Mouse (Mus musculus): ENCODE data around the gene Tshz3. TPM values are rescaled to one million over a fixed set of nuclear protein-coding genes. Genes with fewer than 3 reads are reported as not detected.

Gene Tshz3
- polyA plus RNA-seq, 1 experiment, result 2.2 TPM

DNA sequence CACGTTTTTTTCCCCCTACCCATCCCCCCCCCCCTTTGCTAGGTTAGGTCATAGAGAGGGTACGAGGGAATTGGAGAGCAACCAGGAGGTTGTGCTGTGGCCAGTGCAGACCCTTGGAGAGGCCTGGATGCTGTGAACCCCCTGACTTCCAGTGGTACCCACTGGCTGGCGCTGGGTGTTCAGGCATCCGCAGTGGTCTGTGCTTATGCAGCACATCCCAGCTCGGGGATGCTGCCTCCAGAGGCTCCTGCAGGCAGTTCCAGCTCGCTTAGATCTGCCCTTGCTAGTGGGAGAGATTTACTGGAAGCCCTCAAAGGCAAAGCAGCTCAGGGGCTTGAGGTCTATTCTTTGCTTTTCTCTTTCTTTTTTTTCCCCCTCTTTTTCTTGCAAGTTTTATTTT, 19.3 kb downstream of the Tshz3 start:
- Histone ChIP-seq H3K36me3 (ENCODE audit: control insufficient read depth, insufficient read depth, low read length) (no peaks in the 10 kb centered on the region), H3K27ac (ENCODE audit: insufficient read depth, low read depth, low read length) (no peak overlapping the region), H3K4me3 (ENCODE audit: low read depth, low read length) (no peak overlapping the region), H3K4me1 (ENCODE audit: control insufficient read depth, insufficient read depth, insufficient read length, low read length) (no peaks in the 10 kb centered on the region), H3K27me3 (ENCODE audit: control insufficient read depth, insufficient read depth, low read length) (no peaks in the 10 kb centered on the region)
- TF ChIP-seq CTCF (IDR thresholded peaks at IDR 0.05; ENCODE audit: extremely low read depth, insufficient read length, insufficient replicate concordance, low read depth, low read length) (no peak), POLR2A (IDR thresholded peaks at IDR 0.05; ENCODE audit: low read depth, low read length) (no peak)
- 59% methylated on average over 6 of the region's 6 CpGs for WGBS

DNA sequence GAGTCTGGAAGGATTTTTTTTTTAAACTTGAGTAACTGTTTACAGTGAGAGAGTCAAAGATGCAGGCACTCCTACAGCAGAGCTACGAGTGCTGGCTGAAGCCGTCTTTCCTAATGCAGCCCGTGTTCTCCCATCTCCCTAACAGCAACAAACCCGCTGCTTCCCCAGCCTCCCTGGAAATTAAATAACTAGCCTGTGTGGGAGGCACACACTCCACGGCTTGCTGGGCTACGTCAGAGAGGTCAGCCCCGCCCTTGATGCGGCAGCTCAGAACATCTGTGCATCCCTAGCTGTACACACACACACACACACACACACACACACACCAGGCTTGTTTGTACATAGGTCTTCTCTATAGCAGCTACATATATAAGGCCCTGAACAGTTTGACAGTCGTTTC, 22.9 kb downstream of the Tshz3 start:
- H3K27me3 ChIP-seq (ENCODE audit: control insufficient read depth, insufficient read depth, low read length), result no peaks in the 10 kb centered on the region
- WGBS, result 52% methylated on average over 9 of the region's 9 CpGs
- no peak overlapping the region for H3K27ac ChIP-seq (ENCODE audit: insufficient read depth, low read depth, low read length)
- TF ChIP-seq CTCF (IDR thresholded peaks at IDR 0.05; ENCODE audit: extremely low read depth, insufficient read length, insufficient replicate concordance, low read depth, low read length), result no peak
- TF ChIP-seq POLR2A (IDR thresholded peaks at IDR 0.05; ENCODE audit: low read depth, low read length), result no peak
- no peaks in the 10 kb centered on the region for H3K4me1 ChIP-seq (ENCODE audit: control insufficient read depth, insufficient read depth, insufficient read length, low read length)
- H3K36me3 ChIP-seq (ENCODE audit: control insufficient read depth, insufficient read depth, low read length), result no peaks in the 10 kb centered on the region
- no peak overlapping the region for H3K4me3 ChIP-seq (ENCODE audit: low read depth, low read length)

- Histone ChIP-seq H3K4me3 (ENCODE audit: low read depth, low read length) (no peak overlapping the region), H3K27ac (ENCODE audit: insufficient read depth, low read depth, low read length) (no peak overlapping the region), H3K27me3 (ENCODE audit: control insufficient read depth, insufficient read depth, low read length) (no peaks in the 10 kb centered on the region), H3K36me3 (ENCODE audit: control insufficient read depth, insufficient read depth, low read length) (no peaks in the 10 kb centered on the region), H3K4me1 (ENCODE audit: control insufficient read depth, insufficient read depth, insufficient read length, low read length) (no peaks in the 10 kb centered on the region)
- TF ChIP-seq CTCF (IDR thresholded peaks at IDR 0.05; ENCODE audit: extremely low read depth, insufficient read length, insufficient replicate concordance, low read depth, low read length), result no peak
- no peak for TF ChIP-seq POLR2A (IDR thresholded peaks at IDR 0.05; ENCODE audit: low read depth, low read length)
- 75% methylated on average over 14 of the region's 14 CpGs for WGBS
Measured at GRCm38 (mm10) chr7:36736303-36737050, 38.6 kb downstream of the Tshz3 start.

- Histone ChIP-seq H3K27me3 (ENCODE audit: control insufficient read depth, insufficient read depth, low read length) (no peaks in the 10 kb centered on the region), H3K4me1 (ENCODE audit: control insufficient read depth, insufficient read depth, insufficient read length, low read length) (no peaks in the 10 kb centered on the region), H3K36me3 (ENCODE audit: control insufficient read depth, insufficient read depth, low read length) (no peaks in the 10 kb centered on the region), H3K4me3 (ENCODE audit: low read depth, low read length) (no peak overlapping the region), H3K27ac (ENCODE audit: insufficient read depth, low read depth, low read length) (no peak overlapping the region)
- TF ChIP-seq POLR2A (IDR thresholded peaks at IDR 0.05; ENCODE audit: low read depth, low read length), result no peak
- no peak for TF ChIP-seq CTCF (IDR thresholded peaks at IDR 0.05; ENCODE audit: extremely low read depth, insufficient read length, insufficient replicate concordance, low read depth, low read length)
- 96% methylated on average over 2 of the region's 2 CpGs for WGBS
Measured at GRCm38 (mm10) chr7:36751480-36751879, 53.6 kb downstream of the Tshz3 start.

GRCm38 (mm10) chr7:36767501-36768092, 69.7 kb downstream of the Tshz3 start:
- TF ChIP-seq CTCF (IDR thresholded peaks at IDR 0.05; ENCODE audit: extremely low read depth, insufficient read length, insufficient replicate concordance, low read depth, low read length) (no peak), POLR2A (IDR thresholded peaks at IDR 0.05; ENCODE audit: low read depth, low read length) (no peak)
- no peaks in the 10 kb centered on the region for H3K4me1 ChIP-seq (ENCODE audit: control insufficient read depth, insufficient read depth, insufficient read length, low read length)

DNA sequence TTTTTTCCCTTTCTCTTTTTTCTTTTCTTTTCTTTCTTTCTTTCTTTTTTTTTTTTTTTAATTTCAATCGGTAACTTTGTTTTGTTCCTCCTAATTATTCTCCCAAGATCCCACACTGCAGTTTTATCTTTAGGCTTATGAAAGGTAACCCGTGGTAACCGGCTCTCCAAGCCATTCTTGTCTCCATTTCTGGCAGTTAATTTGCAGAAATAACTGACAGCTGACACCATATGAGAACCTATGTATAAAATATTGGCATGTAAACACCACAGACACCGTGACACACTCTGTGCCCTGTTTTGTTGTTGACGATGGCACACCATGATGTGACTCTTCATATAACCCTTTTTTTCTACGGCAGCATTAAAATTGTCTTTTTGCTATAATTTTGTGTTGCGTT, 75.2 kb downstream of the Tshz3 start:
- Histone ChIP-seq H3K36me3 (ENCODE audit: control insufficient read depth, insufficient read depth, low read length) (no peaks in the 10 kb centered on the region), H3K4me3 (ENCODE audit: low read depth, low read length) (no peak overlapping the region), H3K27me3 (ENCODE audit: control insufficient read depth, insufficient read depth, low read length) (no peaks in the 10 kb centered on the region), H3K4me1 (ENCODE audit: control insufficient read depth, insufficient read depth, insufficient read length, low read length) (no peaks in the 10 kb centered on the region), H3K27ac (ENCODE audit: insufficient read depth, low read depth, low read length) (no peak overlapping the region)
- TF ChIP-seq CTCF (IDR thresholded peaks at IDR 0.05; ENCODE audit: extremely low read depth, insufficient read length, insufficient replicate concordance, low read depth, low read length) (no peak), POLR2A (IDR thresholded peaks at IDR 0.05; ENCODE audit: low read depth, low read length) (no peak)
- WGBS, result 84% methylated on average over 7 of the region's 7 CpGs

More at GRCm38 (mm10) chr7:36767501-36768092, 69.7 kb downstream of the Tshz3 start:
- Histone ChIP-seq H3K4me3 (ENCODE audit: low read depth, low read length) (no peak overlapping the region), H3K27ac (ENCODE audit: insufficient read depth, low read depth, low read length) (no peak overlapping the region), H3K36me3 (ENCODE audit: control insufficient read depth, insufficient read depth, low read length) (no peaks in the 10 kb centered on the region), H3K27me3 (ENCODE audit: control insufficient read depth, insufficient read depth, low read length) (no peaks in the 10 kb centered on the region)
- WGBS, result 27% methylated on average over 8 of the region's 8 CpGs

GRCm38 (mm10) chr7:36776956-36777355, 79.0 kb downstream of the Tshz3 start:
- Histone ChIP-seq H3K27me3 (ENCODE audit: control insufficient read depth, insufficient read depth, low read length) (no peaks in the 10 kb centered on the region), H3K36me3 (ENCODE audit: control insufficient read depth, insufficient read depth, low read length) (no peaks in the 10 kb centered on the region), H3K4me1 (ENCODE audit: control insufficient read depth, insufficient read depth, insufficient read length, low read length) (no peaks in the 10 kb centered on the region), H3K4me3 (ENCODE audit: low read depth, low read length) (no peak overlapping the region), H3K27ac (ENCODE audit: insufficient read depth, low read depth, low read length) (no peak overlapping the region)
- TF ChIP-seq CTCF (IDR thresholded peaks at IDR 0.05; ENCODE audit: extremely low read depth, insufficient read length, insufficient replicate concordance, low read depth, low read length), result no peak
- TF ChIP-seq POLR2A (IDR thresholded peaks at IDR 0.05; ENCODE audit: low read depth, low read length), result no peak
- WGBS, result 75% methylated on average over 4 of the region's 4 CpGs

All from small intestine, adult 2 months (tissue).